Mouse (Mus musculus) kidney, adult 11 months (tissue): ENCODE measurements at regions not wholly inside any gene's neighbourhood (a gene's known extent, or its start where the extent isn't known, plus 50 kb on each side); places are given as distances from the start of the nearest gene placed in this dataset.
A peak's percentile ranks its signal among the peaks of the same experiment; 100 is the strongest.

Experiments used
- DNase-seq: peaks from one replicate; pipeline ENCODE4 v3.0.0; 2022

DNA sequence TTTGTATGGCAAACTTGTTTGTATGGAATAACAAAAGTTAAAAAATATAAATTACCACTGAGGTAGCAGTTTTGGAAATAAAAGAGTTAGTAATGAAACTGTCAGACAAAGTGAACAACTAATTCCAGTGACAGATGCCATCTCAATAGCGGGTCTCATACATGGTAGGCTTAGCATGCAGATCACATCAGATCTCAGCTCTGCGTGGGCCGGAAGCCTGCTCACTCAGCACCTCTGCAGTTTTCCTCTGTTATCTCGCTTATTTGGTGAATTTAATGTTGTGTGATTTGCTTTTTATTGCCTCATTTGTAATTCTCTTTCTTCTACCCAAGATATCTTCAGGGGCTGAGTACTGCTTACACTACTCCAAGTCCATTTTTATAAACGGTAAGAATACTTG, 527.9 kb downstream of the Tm4sf1 start:
- no peak for DNase-seq

DNA sequence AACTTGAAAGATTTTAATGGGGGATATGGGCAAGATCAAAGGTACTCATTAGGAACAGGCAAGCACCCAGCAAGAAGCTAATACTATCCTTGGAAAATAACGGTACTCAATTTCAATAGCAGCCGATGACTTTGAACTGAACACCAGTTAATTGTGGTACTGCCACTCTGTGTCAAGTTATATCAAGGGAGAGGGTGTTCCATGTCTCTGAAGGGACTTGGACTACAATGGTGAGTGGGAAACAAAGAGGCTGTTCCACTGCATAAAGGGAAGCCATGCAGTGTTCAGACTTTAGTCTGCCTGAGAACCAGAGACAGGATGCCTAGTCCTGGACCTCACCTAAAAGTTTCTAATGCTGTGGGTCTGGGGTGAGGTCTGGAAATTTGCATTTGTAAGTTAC, 531.6 kb downstream of the Tm4sf1 start:
- no peak for DNase-seq

DNA sequence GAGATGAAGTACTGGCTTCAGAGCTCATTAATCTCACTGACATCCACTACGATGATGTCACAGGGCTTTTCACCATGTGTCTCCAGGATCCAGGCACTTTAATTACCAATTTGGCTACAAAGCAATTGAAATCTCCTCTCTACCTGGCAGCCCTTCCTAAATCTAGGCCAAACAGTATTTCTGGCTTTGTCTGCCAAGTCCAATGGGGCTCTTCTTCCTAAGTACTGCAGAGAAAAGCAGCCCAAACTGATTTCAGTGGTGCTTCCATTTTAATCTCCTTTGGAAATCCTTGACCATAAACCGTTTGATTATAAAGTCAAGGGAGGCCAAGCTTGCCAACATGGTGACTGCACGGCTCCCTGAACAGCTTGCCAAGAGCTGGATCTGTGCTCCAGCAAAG, 534.7 kb downstream of the Tm4sf1 start:
- DNase-seq = no peak

DNA sequence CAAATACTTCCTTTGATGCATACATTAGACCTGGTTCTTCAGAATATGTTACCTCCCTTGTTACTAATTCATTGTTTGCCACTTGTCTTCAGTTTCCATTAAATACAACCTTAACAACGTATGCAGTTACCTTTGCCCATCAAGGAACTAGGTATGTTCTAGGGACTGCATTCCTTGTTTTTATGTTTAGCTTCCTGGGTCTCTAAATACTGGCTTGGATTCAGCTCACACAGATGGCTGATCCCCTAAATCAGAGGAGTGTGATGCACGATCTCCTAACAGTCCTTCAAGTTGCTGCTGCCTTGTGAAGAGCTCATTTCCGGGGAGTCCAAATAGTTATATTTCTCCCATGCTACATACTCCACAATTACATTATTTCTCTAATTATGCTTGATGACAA, 537.5 kb downstream of the Tm4sf1 start:
- no peak for DNase-seq

DNA sequence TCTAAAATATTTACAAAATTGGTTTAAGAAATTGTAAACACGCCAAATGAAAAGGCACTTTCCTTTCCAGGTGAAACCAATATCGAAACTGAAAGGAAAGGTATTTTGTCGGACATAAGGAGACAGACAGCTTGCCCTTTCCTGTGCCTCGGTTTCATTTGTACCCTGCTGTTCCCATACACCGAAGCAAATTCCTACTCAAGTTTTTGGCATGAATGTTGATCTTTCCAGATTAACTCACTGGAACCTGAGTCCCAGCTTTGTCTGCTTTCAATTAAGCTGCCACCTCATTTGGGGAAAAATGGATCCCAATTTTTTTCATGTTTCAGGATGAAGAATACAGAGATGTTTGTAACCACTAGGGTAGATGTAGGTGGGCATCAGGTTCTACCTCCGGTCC, 537.9 kb downstream of the Tm4sf1 start:
- no peak for DNase-seq

DNA sequence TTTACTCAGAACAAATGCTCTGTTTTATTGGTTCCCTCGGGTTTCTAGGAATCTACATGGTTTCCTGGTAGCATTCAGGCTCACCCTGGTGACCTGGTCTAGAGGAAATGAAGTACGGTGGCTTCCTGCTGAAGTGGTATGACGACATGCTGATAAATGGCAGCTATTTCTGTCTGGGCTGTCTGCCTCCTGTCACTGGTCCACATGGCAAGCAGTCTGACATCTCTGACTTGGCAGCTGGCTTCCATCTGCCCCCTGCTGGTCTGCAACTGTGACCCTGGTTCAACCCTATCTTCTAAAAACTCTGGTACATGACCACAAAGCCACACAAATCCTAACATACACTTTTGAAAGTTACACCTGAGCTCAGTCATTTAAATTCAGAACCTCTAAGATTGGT, 548.1 kb downstream of the Tm4sf1 start:
- DNase-seq = peak; percentile 3

DNA sequence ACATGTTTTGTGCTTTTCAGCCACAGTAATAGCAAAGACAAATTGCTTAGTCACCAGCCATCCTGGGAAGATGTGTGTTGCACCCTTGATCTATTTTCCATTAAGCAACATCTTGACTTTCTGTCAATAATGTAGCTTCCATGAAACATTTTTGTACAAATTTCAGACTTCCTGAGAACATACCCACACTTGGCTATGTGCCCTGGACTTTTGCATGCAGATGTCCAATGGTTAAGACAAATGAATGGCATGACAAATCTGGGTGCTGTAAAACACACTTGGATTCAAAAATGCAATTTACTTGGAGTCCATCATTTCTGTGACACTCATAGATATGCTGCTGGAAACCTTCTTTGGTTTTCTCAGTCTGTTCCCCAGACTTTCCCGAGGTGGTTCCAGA, 549.9 kb downstream of the Tm4sf1 start:
- no peak for DNase-seq

DNA sequence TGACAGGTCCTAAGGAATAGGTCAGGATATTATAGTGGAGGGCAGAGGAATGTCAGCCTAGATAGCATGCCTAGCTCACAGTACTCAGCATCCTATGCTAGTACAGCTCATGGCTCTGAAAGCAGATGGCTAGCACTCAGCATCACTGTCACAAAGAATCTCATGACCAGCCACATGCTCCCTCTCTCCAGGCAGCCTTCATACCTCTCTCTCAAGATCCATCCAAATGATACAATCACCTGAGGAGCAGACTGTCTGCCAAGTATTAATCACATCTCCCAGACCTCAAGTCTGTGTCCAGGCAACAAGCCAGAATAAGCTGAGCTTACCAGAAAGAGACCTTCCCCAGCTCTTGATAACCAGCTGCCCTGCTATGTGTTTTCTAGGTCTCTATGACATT, 557.4 kb upstream of the Nbea start:
- DNase-seq = no peak

DNA sequence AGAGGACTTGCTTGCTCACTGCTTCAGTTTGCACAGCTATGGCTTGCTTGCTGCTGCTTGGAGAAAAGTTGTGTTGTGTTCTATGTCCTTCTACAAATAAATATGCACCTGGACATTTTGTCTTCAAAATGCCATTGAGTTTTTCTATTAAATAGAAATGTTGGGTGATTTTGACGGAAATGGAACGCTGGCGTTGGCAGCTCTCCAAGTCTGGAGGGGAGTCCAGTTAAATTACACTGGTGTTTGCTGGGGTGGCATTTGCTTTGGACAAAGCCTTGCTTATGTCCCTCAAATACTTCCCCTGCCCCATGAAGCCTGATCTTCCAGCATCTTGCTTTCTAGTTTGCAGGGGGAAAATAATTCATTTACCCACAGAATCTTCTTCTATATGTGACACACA, 556.0 kb upstream of the Nbea start:
- no peak for DNase-seq

DNA sequence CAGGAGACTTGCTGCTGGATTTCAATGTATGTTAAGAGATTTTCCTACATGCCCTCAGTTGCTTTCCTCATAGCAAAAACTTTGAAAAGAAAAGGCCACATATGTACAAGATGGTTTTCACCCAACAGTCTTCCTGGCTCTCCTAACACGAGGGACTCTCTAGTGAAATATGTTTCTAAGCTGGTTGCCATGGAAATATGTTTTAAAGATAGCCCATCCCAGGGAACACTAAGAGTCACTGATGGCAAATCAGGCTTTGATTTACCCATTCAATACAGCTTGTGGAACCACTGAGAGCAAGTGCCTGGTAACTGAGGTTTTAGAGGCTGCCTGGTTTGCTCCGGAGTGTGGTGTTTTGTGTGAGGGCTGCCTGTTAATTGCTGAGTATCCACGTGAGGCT, 547.3 kb upstream of the Nbea start:
- no peak for DNase-seq

DNA sequence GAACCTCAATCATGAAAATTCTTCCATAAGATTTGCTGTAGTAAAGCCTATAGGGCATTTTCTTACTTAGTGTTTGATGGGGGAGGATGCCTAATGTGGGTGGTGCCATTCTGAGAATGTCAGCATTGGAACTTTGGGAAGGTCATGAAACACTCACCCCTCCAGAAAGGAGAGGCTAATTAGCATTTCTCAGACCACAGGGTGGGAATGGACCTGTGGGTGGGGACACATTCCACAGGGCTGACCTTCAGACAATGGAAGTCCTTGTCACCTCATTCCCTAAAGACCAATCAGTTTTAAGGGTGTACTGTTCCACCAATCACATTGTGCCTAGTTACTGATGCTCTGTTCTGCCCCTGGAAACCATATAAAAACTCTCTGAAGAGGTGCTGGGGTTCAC, 541.5 kb upstream of the Nbea start:
- DNase-seq = no peak

DNA sequence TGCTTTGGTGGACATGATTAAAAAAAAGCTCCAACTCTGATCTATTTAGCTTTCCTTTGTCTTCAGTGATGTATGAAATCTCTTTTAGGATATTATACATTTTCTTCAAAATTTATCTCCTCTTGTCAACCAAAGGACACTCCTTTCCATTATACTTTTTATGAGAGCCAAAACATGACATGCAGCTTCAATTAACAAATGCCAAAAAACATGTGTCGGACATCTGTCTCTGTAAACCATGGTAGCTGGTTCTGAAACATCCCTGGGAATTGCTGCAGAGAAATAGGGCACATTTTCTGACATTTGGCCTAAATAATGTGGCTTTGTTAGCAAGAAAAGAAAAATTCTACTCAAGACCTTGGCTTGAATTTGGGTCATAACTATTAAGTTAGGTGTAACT, 524.8 kb upstream of the Nbea start:
- DNase-seq = no peak

DNA sequence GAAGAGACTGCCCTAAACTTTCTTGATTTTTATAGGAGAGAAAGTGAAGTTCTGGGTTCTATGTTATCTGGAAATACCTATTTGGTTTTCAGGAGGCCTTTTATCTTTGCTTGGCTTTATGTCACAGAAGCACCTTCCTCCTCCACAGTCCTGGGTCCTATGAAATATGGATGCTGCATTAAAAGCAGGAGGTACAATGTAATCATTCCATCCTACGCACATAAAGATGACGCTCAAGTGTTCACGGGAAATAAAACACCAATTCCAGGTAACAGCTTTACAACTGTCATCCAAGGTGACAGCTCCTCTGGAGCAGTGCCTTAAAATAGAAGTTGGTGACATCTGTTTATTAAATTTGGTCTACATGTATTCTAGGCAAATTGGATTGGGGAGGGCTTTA, 523.8 kb upstream of the Nbea start:
- no peak for DNase-seq

DNA sequence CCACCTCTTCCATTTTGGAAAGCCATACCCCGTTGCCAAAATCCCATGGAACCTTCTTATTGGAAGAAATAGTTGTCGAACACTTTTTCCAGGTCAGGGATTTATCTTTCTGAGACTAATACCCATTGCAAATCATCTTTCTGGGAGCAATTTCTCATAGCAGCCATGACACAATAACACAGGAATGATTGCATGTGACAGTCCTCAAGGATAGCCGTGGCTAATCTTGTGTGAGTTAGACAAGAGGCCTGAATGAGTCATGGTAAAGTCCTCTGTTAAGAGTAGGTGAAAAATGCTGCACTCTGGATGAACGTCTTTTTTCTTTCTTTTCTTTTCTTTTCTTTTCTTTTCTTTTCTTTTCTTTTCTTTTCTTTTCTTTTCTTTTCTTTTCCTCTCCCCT, 522.5 kb upstream of the Nbea start:
- no peak for DNase-seq

DNA sequence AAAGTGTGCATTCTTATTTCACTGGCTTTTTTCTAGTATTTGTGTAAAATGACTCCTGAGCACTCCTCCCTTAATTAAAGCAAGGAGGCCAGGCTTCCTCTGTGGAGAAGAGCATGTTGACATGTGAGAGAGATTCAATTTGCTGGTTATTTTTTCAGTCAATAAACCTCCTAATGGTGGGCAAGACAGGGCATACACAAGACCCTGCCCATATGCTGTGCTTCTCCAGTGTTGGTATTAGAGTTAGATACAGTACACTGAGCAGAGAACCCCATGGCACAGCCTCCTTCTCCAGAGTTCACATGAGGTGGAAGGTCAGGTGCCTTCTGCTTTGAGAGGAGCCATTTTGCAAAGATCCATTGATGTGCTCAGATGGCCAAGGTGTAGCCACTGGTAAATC, 515.4 kb upstream of the Nbea start:
- DNase-seq = no peak

DNA sequence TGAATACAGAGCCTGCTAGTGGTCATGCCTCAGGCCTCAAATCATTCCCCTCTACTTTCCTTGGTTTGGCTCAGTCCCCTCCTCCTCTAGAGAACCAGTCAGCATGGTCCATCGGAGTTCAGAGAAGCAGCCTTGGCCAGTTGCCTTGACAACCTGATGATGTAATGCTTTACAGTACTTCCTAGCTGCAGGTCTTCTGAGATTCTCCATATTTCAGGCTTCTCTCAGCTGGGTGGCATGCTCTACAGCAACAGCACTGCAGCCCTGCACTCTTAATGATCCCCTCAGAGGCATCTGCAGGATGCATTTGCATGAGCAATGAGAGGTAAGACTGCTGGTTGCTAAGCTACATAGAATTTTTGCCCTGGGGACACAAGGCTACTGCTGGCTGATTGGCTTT, 514.7 kb upstream of the Nbea start:
- DNase-seq = peak; percentile 29

DNA sequence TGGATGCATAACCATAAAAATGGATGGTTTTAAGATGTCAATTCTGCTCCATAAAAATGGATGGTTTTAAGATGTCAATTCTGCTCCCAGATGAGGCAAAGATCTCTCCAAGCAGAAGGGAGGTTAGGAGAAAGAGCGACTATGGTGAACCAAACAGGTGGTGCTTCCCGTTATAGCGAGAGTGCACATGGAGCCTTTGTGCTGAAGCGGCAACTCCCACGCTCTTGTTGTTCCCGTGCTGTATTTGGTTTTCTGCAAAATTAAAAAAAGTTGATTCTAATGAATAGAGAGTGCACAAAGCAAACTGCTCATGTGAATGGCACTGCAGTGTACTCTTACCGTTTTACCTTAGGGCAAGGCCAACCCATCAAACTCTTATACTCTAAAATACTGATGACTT, 497.5 kb upstream of the Nbea start:
- no peak for DNase-seq

DNA sequence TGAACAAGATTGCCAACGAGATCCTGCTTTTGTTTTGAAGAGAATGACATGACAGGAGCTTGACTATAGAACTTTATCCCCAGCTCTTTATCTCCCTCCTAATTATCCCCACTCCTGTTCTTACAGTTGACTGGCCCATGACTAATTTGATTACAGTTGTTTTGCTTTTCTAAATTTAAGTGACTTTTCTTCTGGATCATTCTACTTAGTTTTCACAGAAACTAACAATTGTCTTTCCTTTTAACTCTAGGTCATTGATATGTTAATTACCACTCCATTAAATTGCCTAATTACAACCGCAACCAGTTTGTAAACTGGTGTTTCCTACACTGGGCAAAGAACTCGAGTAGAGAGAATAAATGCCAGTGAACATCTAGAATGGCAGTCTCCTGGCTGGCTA, 485.3 kb upstream of the Nbea start:
- no peak for DNase-seq

DNA sequence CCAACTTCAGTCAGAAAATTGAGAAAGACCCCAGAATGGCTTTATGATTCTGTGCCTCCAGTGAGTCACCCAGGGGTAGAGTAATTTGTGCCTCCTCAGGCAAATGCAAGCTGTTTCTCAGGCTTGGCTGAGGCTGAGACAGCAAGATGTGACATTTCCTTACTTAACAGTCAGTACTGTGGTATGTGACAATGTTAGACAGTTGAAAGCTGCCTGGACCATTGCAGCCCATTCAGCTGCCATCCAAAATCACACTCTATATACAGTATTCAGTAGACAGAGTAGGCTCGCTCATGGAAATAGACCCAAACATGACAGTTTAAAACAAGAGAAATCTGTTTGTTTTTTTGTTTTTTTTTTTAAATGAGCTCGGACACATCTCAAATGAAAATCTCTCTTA, 477.1 kb upstream of the Nbea start:
- no peak for DNase-seq

DNA sequence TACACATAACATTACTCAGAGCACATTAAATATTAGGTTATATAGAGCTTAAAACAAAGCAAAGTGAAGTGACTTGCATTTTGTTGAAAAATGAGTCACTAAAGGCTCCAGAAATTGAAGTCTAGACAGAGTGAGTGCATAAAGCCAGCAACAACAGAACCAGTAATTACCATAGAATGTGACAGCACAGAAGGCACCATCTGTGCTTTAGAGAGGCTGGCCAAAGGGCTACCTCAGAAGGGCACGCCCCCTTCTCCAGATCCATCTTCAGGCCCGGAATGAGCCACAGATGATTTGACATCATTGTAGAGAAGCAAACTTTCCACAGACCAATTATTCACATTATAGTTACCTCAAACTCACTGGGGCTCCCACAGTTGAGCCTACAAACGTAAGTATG, 463.8 kb upstream of the Nbea start:
- no peak for DNase-seq
